Mouse (Mus musculus): ENCODE measurements around the gene Cxcl9.
A peak's percentile ranks its signal among the peaks of the same experiment; 100 is the strongest.

Gene Cxcl9

GRCm38 (mm10) chr5:92278942-92279537, 48.8 kb downstream of the Cxcl9 start:
- DNase-seq (ENCODE audit: low spot score) = no peak

- DNase-seq (ENCODE audit: low spot score) = peak; percentile 82
Measured at GRCm38 (mm10) chr5:92277437-92278394, 50.2 kb downstream of the Cxcl9 start, which contains the start of gene Naaa. Gene Naaa (minus strand): TSS chr5:92278170.

Data from ovary, adult 18-20 months (tissue).